Mouse (Mus musculus) brown adipose tissue, adult 24 weeks (tissue): ENCODE data around the gene Atp1a2. TPM values are rescaled to one million over a fixed set of nuclear protein-coding genes. Genes with fewer than 3 reads are reported as not detected.

Source experiments
- H3K27ac ChIP-seq: fragments of 200-500 bp; replicated peaks from 2 replicates; pipeline ENCODE4 v1.5.1; 2012; ENCODE audit warnings: low read depth, mild to moderate bottlenecking, low read length
- H3K4me1 ChIP-seq: fragments of 200-500 bp; 2 replicates; pipeline ENCODE4 v1.6.1; 2012; ENCODE audit warnings: low read length, mixed read lengths; ENCODE audit not compliant: control insufficient read depth, insufficient read depth, insufficient read length
- H3K4me3 ChIP-seq: fragments of 200-500 bp; 2 replicates; pipeline ENCODE4 v1.5.1; 2012; ENCODE audit warnings: low read depth, mild to moderate bottlenecking, low read length, moderate library complexity; ENCODE audit not compliant: insufficient read depth
- polyA plus RNA-seq: library from polyadenylated mRNA; stranded (reverse); fragments of >200 nt; gene quantifications from 2 replicates; pipeline ENCODE4 v1.2.4, GENCODE M21; 2012; ENCODE audit not compliant: missing spikeins, insufficient read depth, insufficient read length

Atp1a2 gene
- 428 and 499 TPM in 2 replicates for polyA plus RNA-seq

GRCm38 (mm10) chr1:172297611-172298537 is at the start of gene Atp1a2:
Gene Atp1a2 (minus strand): TSS chr1:172298064.
- Histone ChIP-seq H3K4me3 (peak within 1 kb of the TSS; percentile 71), H3K4me1 (peaks cover 11% of the 10 kb centered on the region), H3K27ac (peak within 1 kb of the TSS; percentile 88)

- Histone ChIP-seq H3K27ac (no peak overlapping the region), H3K4me1 (no peaks in the 10 kb centered on the region), H3K4me3 (no peak overlapping the region)
These were observed 49.5 kb upstream of the Atp1a2 start for GRCm38 (mm10) chr1:172347382-172347781.

- Histone ChIP-seq H3K4me3 (no peak overlapping the region), H3K27ac (no peak overlapping the region), H3K4me1 (no peaks in the 10 kb centered on the region)
These were observed 48.8 kb upstream of the Atp1a2 start for GRCm38 (mm10) chr1:172346707-172347106.

GRCm38 (mm10) chr1:172344820-172345219 is 47.0 kb upstream of the Atp1a2 start:
- no peak overlapping the region for H3K27ac ChIP-seq
- H3K4me1 ChIP-seq: no peaks in the 10 kb centered on the region
- no peak overlapping the region for H3K4me3 ChIP-seq

- no peaks in the 10 kb centered on the region for H3K4me1 ChIP-seq
- H3K4me3 ChIP-seq: no peak overlapping the region
- no peak overlapping the region for H3K27ac ChIP-seq
These were observed 46.0 kb upstream of the Atp1a2 start for GRCm38 (mm10) chr1:172343914-172344313.

GRCm38 (mm10) chr1:172342729-172343128 is 44.9 kb upstream of the Atp1a2 start:
- H3K4me3 ChIP-seq: no peak overlapping the region
- H3K4me1 ChIP-seq: no peaks in the 10 kb centered on the region
- H3K27ac ChIP-seq: no peak overlapping the region

GRCm38 (mm10) chr1:172341386-172341785 is 43.5 kb upstream of the Atp1a2 start:
- no peaks in the 10 kb centered on the region for H3K4me1 ChIP-seq
- no peak overlapping the region for H3K27ac ChIP-seq
- H3K4me3 ChIP-seq: no peak overlapping the region

GRCm38 (mm10) chr1:172340729-172341321 is 43.0 kb upstream of the Atp1a2 start, which contains the start of gene Kcnj10:
Gene Kcnj10 (plus strand): TSS chr1:172341210.
- Histone ChIP-seq H3K27ac (no peak within 1 kb of the TSS), H3K4me1 (no peaks in the 10 kb centered on the region), H3K4me3 (peak within 1 kb of the TSS; percentile 28)

GRCm38 (mm10) chr1:172337411-172338185 is 39.7 kb upstream of the Atp1a2 start:
- Histone ChIP-seq H3K4me1 (no peaks in the 10 kb centered on the region), H3K4me3 (no peak overlapping the region), H3K27ac (no peak overlapping the region)

GRCm38 (mm10) chr1:172335804-172336203 is 37.9 kb upstream of the Atp1a2 start:
- H3K27ac ChIP-seq: no peak overlapping the region
- H3K4me1 ChIP-seq: no peaks in the 10 kb centered on the region
- no peak overlapping the region for H3K4me3 ChIP-seq

- H3K27ac ChIP-seq: no peak overlapping the region
- H3K4me1 ChIP-seq: no peaks in the 10 kb centered on the region
- no peak overlapping the region for H3K4me3 ChIP-seq
These were observed 35.6 kb upstream of the Atp1a2 start for GRCm38 (mm10) chr1:172333512-172333911.

GRCm38 (mm10) chr1:172332925-172333324 is 35.1 kb upstream of the Atp1a2 start:
- Histone ChIP-seq H3K4me3 (no peak overlapping the region), H3K4me1 (no peaks in the 10 kb centered on the region), H3K27ac (no peak overlapping the region)

GRCm38 (mm10) chr1:172331422-172331947 is 33.6 kb upstream of the Atp1a2 start:
- Histone ChIP-seq H3K4me1 (no peaks in the 10 kb centered on the region), H3K27ac (no peak overlapping the region), H3K4me3 (no peak overlapping the region)

- no peak overlapping the region for H3K27ac ChIP-seq
- no peak overlapping the region for H3K4me3 ChIP-seq
- no peaks in the 10 kb centered on the region for H3K4me1 ChIP-seq
These were observed 31.8 kb upstream of the Atp1a2 start for GRCm38 (mm10) chr1:172329616-172330015.

GRCm38 (mm10) chr1:172329131-172329530 is 31.3 kb upstream of the Atp1a2 start, which contains the start of gene Kcnj9:
Gene Kcnj9 (minus strand): TSS chr1:172329318.
- Histone ChIP-seq H3K4me3 (no peak within 1 kb of the TSS), H3K27ac (no peak within 1 kb of the TSS), H3K4me1 (no peaks in the 10 kb centered on the region)
